Mouse (Mus musculus): Measurements from ENCODE around the gene Scml4. TPM values are rescaled to one million over a fixed set of nuclear protein-coding genes. Genes with fewer than 3 reads are reported as not detected.

Scml4 gene
- 1.8 TPM for polyA plus RNA-seq (2015; fragmentation: Illumina TruSeq; extraction: RNeasy Lipid Tissue Mini Kit (QIAGEN cat#74804); ENCODE audit: low read depth, low replicate concordance)

GRCm38 (mm10) chr10:42860159-42860911, at the start of gene Scml4:
Gene Scml4 (plus strand): TSS chr10:42860370.

Other genes starting within 250 kb of the Scml4 start
- 57.7 TPM for gene Sec63, start 98.9 kb upstream of the Scml4 start, polyA plus RNA-seq (2015; fragmentation: Illumina TruSeq; extraction: RNeasy Lipid Tissue Mini Kit (QIAGEN cat#74804); ENCODE audit: low read depth, low replicate concordance)

All from brain, adult 10 weeks (tissue).